Mouse (Mus musculus): ENCODE measurements around the gene Upk1b.

Upk1b gene

GRCm38 (mm10) chr16:38762401-38762800 lies 37.7 kb downstream of the Upk1b start:
- no peak for DNase-seq (ENCODE audit: extremely low read depth, low read depth)

GRCm38 (mm10) chr16:38761972-38762371 lies 38.2 kb downstream of the Upk1b start:
- no peak for DNase-seq (ENCODE audit: extremely low read depth, low read depth)

GRCm38 (mm10) chr16:38760834-38761375 lies 39.2 kb downstream of the Upk1b start:
- DNase-seq (ENCODE audit: extremely low read depth, low read depth): no peak

GRCm38 (mm10) chr16:38760239-38760638 lies 39.9 kb downstream of the Upk1b start:
- no peak for DNase-seq (ENCODE audit: extremely low read depth, low read depth)

- DNase-seq (ENCODE audit: extremely low read depth, low read depth): no peak
Observed at GRCm38 (mm10) chr16:38758104-38758861, 41.8 kb downstream of the Upk1b start.

- no peak for DNase-seq (ENCODE audit: extremely low read depth, low read depth)
Observed at GRCm38 (mm10) chr16:38757626-38758025, 42.5 kb downstream of the Upk1b start.

- no peak for DNase-seq (ENCODE audit: extremely low read depth, low read depth)
Observed at GRCm38 (mm10) chr16:38756572-38756971, 43.6 kb downstream of the Upk1b start.

- DNase-seq (ENCODE audit: extremely low read depth, low read depth): peak; percentile 21
Observed at GRCm38 (mm10) chr16:38756177-38756503, 44.0 kb downstream of the Upk1b start.

GRCm38 (mm10) chr16:38755452-38756176 lies 44.5 kb downstream of the Upk1b start:
- DNase-seq (ENCODE audit: extremely low read depth, low read depth): peak; percentile 84

- DNase-seq (ENCODE audit: extremely low read depth, low read depth): no peak
Observed at GRCm38 (mm10) chr16:38753631-38754030, 46.5 kb downstream of the Upk1b start.

- DNase-seq (ENCODE audit: extremely low read depth, low read depth): no peak
Observed at GRCm38 (mm10) chr16:38750803-38751202, 49.3 kb downstream of the Upk1b start.

GRCm38 (mm10) chr16:38743941-38744673 lies 56.0 kb downstream of the Upk1b start:
- no peak for DNase-seq (ENCODE audit: extremely low read depth, low read depth)

GRCm38 (mm10) chr16:38742659-38743131 lies 57.4 kb downstream of the Upk1b start:
- DNase-seq (ENCODE audit: extremely low read depth, low read depth): no peak

- no peak for DNase-seq (ENCODE audit: extremely low read depth, low read depth)
Observed at GRCm38 (mm10) chr16:38742113-38742658, 57.9 kb downstream of the Upk1b start, which contains the start of gene B4galt4. B4galt4 (plus strand) TSS chr16:38742264.

- DNase-seq (ENCODE audit: extremely low read depth, low read depth): no peak
Observed at GRCm38 (mm10) chr16:38741204-38741903, 58.8 kb downstream of the Upk1b start.

GRCm38 (mm10) chr16:38730921-38731320 lies 69.2 kb downstream of the Upk1b start:
- DNase-seq (ENCODE audit: extremely low read depth, low read depth): peak; percentile 28

- DNase-seq (ENCODE audit: extremely low read depth, low read depth): no peak
Observed at GRCm38 (mm10) chr16:38729610-38730288, 70.4 kb downstream of the Upk1b start.

GRCm38 (mm10) chr16:38729139-38729538 lies 71.0 kb downstream of the Upk1b start:
- no peak for DNase-seq (ENCODE audit: extremely low read depth, low read depth)

GRCm38 (mm10) chr16:38728576-38729132 lies 71.5 kb downstream of the Upk1b start:
- DNase-seq (ENCODE audit: extremely low read depth, low read depth): no peak

- no peak for DNase-seq (ENCODE audit: extremely low read depth, low read depth)
Observed at GRCm38 (mm10) chr16:38724974-38725373, 75.2 kb downstream of the Upk1b start.
